Mouse (Mus musculus): ENCODE results near the gene Negr1. TPM values are rescaled to one million over a fixed set of nuclear protein-coding genes. Genes with fewer than 3 reads are reported as not detected.

The Negr1 gene
- total RNA-seq, 1 experiment: 0.31 TPM

- no peaks in the 10 kb centered on the region for H3K4me1 ChIP-seq (ENCODE audit: control insufficient read depth in 2 of 2, insufficient read depth in 2 of 2, low read length in 2 of 2, poor library complexity in 1 of 2)
- H3K36me3 ChIP-seq (ENCODE audit: control insufficient read depth, insufficient read depth, low read length, poor library complexity, severe bottlenecking): no peaks in the 10 kb centered on the region
- H3K9me3 ChIP-seq (ENCODE audit: control insufficient read depth, insufficient read depth, low read depth, low read length): no peaks in the 10 kb centered on the region
- H3K27ac ChIP-seq (ENCODE audit: insufficient read depth, low read depth, low read length, poor library complexity, severe bottlenecking): no peak overlapping the region
- H3K4me3 ChIP-seq (ENCODE audit: insufficient read depth in 1 of 2, low read depth in 1 of 2, low read length in 2 of 2, poor library complexity in 1 of 2, severe bottlenecking in 1 of 2): no peak overlapping the region
- in situ Hi-C loops (cut with MboI; ENCODE audit: low sequenced_read_pairs in 2 of 2, unreplicated experiment in 2 of 2): no loop called here
- TF ChIP-seq MAFK (IDR thresholded peaks at IDR 0.05; ENCODE audit: insufficient read depth, low read depth, low read length) (no peak), ZNF384 (IDR thresholded peaks at IDR 0.05; ENCODE audit: low read depth, low read length) (no peak), ZC3H11A (IDR thresholded peaks at IDR 0.05; ENCODE audit: borderline replicate concordance, low read depth, low read length) (no peak), HCFC1 (IDR thresholded peaks at IDR 0.05; ENCODE audit: borderline replicate concordance, insufficient read depth, low read length) (no peak), CHD2 (IDR thresholded peaks at IDR 0.05; ENCODE audit: low read depth, low read length) (no peak)
- no peak overlapping the region for H3K9ac ChIP-seq (ENCODE audit: insufficient read depth, low read depth, low read length, poor library complexity, severe bottlenecking)
- DNase-seq (ENCODE audit: low read depth, low spot score): no peak
Measured at GRCm38 (mm10) chr3:156739529-156739928, 177.9 kb downstream of the Negr1 start.

DNA sequence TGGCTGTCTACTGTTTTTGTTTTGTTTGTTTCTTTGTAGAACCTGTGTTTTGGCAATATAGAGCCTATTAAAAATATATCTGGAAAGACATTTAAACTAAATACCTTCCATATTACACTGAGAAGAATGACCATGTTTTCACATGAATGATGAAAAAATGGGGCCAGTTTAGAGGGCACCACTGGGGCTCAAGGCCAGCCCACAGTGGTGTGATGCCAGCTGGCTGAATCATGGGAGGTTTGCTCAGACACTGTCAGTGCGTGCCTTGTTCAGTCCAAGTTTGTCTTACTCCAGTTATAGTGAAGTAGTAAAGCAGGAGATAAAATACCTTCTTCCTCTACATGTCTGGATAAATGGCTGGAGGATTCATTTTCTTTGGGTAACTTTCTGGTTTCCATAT is 181.7 kb downstream of the Negr1 start:
- H3K4me3 ChIP-seq (ENCODE audit: insufficient read depth in 1 of 2, low read depth in 1 of 2, low read length in 2 of 2, poor library complexity in 1 of 2, severe bottlenecking in 1 of 2): no peak overlapping the region

DNA sequence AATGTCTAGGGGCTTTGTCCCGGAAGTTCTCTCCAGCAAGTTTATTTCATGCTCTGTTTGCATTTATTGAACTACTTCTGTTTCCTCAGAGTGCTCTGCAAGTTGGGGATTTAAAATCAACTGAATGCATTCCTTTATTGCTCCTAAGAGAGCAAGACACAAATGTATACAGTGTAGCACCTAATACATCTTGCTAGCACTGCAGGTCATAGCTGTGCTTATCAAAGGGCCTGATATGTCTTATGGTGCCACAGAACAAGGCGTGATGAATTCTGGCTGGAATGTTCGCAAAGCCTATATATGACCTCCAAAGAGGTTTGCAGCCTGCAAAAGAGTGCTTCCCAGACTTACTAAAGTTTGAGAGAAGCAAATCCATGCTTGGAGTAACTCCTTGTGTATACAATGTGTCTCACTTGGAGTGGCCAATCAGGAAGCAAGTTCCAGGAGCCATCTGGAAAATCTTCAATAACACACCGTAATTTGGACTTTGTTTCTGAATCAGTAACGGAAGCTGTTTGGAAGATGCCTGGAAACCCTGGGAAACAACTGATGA is 183.7 kb downstream of the Negr1 start:
- Histone ChIP-seq H3K4me3 (ENCODE audit: insufficient read depth in 1 of 2, low read depth in 1 of 2, low read length in 2 of 2, poor library complexity in 1 of 2, severe bottlenecking in 1 of 2) (no peak overlapping the region), H3K27ac (ENCODE audit: insufficient read depth, low read depth, low read length, poor library complexity, severe bottlenecking) (no peak overlapping the region), H3K36me3 (ENCODE audit: control insufficient read depth, insufficient read depth, low read length, poor library complexity, severe bottlenecking) (no peaks in the 10 kb centered on the region), H3K9me3 (ENCODE audit: control insufficient read depth, insufficient read depth, low read depth, low read length) (no peaks in the 10 kb centered on the region), H3K9ac (ENCODE audit: insufficient read depth, low read depth, low read length, poor library complexity, severe bottlenecking) (no peak overlapping the region), H3K4me1 (ENCODE audit: control insufficient read depth in 2 of 2, insufficient read depth in 2 of 2, low read length in 2 of 2, poor library complexity in 1 of 2) (no peaks in the 10 kb centered on the region)
- no peak for DNase-seq (ENCODE audit: low read depth, low spot score)
- in situ Hi-C loops (cut with MboI; ENCODE audit: low sequenced_read_pairs in 2 of 2, unreplicated experiment in 2 of 2): no loop called here
- no peak for TF ChIP-seq ZNF384 (IDR thresholded peaks at IDR 0.05; ENCODE audit: low read depth, low read length)
- no peak for TF ChIP-seq CHD2 (IDR thresholded peaks at IDR 0.05; ENCODE audit: low read depth, low read length)
- TF ChIP-seq ZC3H11A (IDR thresholded peaks at IDR 0.05; ENCODE audit: borderline replicate concordance, low read depth, low read length): no peak
- TF ChIP-seq MAFK (IDR thresholded peaks at IDR 0.05; ENCODE audit: insufficient read depth, low read depth, low read length): no peak
- no peak for TF ChIP-seq HCFC1 (IDR thresholded peaks at IDR 0.05; ENCODE audit: borderline replicate concordance, insufficient read depth, low read length)

More for the DNA sequence above, 181.7 kb downstream of the Negr1 start:
- no peak overlapping the region for H3K27ac ChIP-seq (ENCODE audit: insufficient read depth, low read depth, low read length, poor library complexity, severe bottlenecking)
- no peak overlapping the region for H3K9ac ChIP-seq (ENCODE audit: insufficient read depth, low read depth, low read length, poor library complexity, severe bottlenecking)
- H3K9me3 ChIP-seq (ENCODE audit: control insufficient read depth, insufficient read depth, low read depth, low read length): no peaks in the 10 kb centered on the region
- H3K4me1 ChIP-seq (ENCODE audit: control insufficient read depth in 2 of 2, insufficient read depth in 2 of 2, low read length in 2 of 2, poor library complexity in 1 of 2): no peaks in the 10 kb centered on the region
- DNase-seq (ENCODE audit: low read depth, low spot score): no peak
- no peaks in the 10 kb centered on the region for H3K36me3 ChIP-seq (ENCODE audit: control insufficient read depth, insufficient read depth, low read length, poor library complexity, severe bottlenecking)
- in situ Hi-C loops (cut with MboI; ENCODE audit: low sequenced_read_pairs in 2 of 2, unreplicated experiment in 2 of 2): no loop called here
- no peak for TF ChIP-seq MAFK (IDR thresholded peaks at IDR 0.05; ENCODE audit: insufficient read depth, low read depth, low read length)
- no peak for TF ChIP-seq ZC3H11A (IDR thresholded peaks at IDR 0.05; ENCODE audit: borderline replicate concordance, low read depth, low read length)
- no peak for TF ChIP-seq CHD2 (IDR thresholded peaks at IDR 0.05; ENCODE audit: low read depth, low read length)
- TF ChIP-seq HCFC1 (IDR thresholded peaks at IDR 0.05; ENCODE audit: borderline replicate concordance, insufficient read depth, low read length): no peak
- no peak for TF ChIP-seq ZNF384 (IDR thresholded peaks at IDR 0.05; ENCODE audit: low read depth, low read length)

- Histone ChIP-seq H3K27ac (ENCODE audit: insufficient read depth, low read depth, low read length, poor library complexity, severe bottlenecking) (no peak overlapping the region), H3K9ac (ENCODE audit: insufficient read depth, low read depth, low read length, poor library complexity, severe bottlenecking) (no peak overlapping the region), H3K9me3 (ENCODE audit: control insufficient read depth, insufficient read depth, low read depth, low read length) (no peaks in the 10 kb centered on the region), H3K4me3 (ENCODE audit: insufficient read depth in 1 of 2, low read depth in 1 of 2, low read length in 2 of 2, poor library complexity in 1 of 2, severe bottlenecking in 1 of 2) (no peak overlapping the region), H3K4me1 (ENCODE audit: control insufficient read depth in 2 of 2, insufficient read depth in 2 of 2, low read length in 2 of 2, poor library complexity in 1 of 2) (no peaks in the 10 kb centered on the region), H3K36me3 (ENCODE audit: control insufficient read depth, insufficient read depth, low read length, poor library complexity, severe bottlenecking) (no peaks in the 10 kb centered on the region)
- TF ChIP-seq ZNF384 (IDR thresholded peaks at IDR 0.05; ENCODE audit: low read depth, low read length) (no peak), MAFK (IDR thresholded peaks at IDR 0.05; ENCODE audit: insufficient read depth, low read depth, low read length) (no peak), ZC3H11A (IDR thresholded peaks at IDR 0.05; ENCODE audit: borderline replicate concordance, low read depth, low read length) (no peak), CHD2 (IDR thresholded peaks at IDR 0.05; ENCODE audit: low read depth, low read length) (no peak), HCFC1 (IDR thresholded peaks at IDR 0.05; ENCODE audit: borderline replicate concordance, insufficient read depth, low read length) (no peak)
- in situ Hi-C loops (cut with MboI; ENCODE audit: low sequenced_read_pairs in 2 of 2, unreplicated experiment in 2 of 2): no loop called here
- no peak for DNase-seq (ENCODE audit: low read depth, low spot score)
Measured at GRCm38 (mm10) chr3:156747456-156747855, 185.9 kb downstream of the Negr1 start.

Measured in ES-E14 (cell line).